Mouse (Mus musculus) testis, postnatal 10 days (tissue): ENCODE measurements around the gene Cds2.
"Not testable (repeated sequence)": the region's sequence is repeated elsewhere in the genome, so short reads cannot be mapped to it uniquely, and the experiment has no call there.

Experiments used
- DNase-seq: peaks from one replicate; pipeline ENCODE4 v3.0.0; 2021; ENCODE audit warnings: low spot score

Cds2 gene

DNA sequence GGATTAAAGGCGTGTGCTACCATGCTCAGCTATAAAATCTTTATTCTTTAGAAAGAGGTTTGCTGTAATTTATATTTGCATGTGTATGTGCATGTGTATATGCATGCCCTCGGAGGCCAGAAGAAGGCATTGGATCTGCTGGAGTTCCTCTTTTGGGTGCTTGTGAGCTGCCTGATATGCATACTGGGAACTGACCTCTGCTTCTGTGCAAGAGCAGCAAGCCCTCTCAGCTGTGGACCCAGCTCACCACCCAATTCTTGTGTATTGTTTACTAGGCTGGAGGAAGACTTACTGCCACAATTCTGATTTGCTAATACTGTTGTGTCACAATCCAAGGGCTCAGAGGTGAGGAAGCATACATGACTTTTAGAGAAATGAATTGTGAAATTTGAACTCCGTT lies 3.1 kb downstream of the Cds2 start:
- DNase-seq = no peak

GRCm38 (mm10) chr2:132269217-132269616 lies 6.3 kb downstream of the Cds2 start:
- DNase-seq = no peak

DNA sequence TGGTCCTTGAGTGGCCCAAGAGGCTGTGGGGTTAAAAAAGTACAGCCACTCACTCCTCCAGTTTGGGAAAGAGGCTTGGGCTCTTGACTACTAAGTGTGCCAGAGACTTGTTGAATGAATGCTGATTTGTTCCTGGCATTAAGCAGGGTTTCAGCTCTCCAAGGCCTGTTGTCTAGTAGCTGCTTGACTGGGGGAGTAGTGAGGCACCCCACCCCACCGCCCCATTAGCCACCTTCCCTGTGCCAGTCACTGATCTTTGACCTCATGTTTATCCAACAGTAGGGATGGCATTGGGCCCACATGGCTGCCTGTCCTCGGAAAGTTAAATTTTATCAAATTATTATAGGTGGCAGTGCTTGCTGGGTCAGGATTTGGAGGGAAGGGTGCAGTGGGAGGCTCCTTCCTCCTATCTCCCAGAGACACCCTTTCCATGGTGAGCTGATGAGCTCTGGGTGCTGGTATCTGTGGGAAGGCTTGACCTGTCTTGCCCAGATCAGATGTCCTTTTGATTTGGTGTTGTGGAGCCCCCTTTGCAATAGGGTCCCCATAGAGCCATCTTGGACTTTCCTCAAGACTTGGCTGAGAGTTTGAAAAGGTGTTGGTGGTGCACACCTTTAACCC lies 7.5 kb downstream of the Cds2 start:
- DNase-seq = no peak

GRCm38 (mm10) chr2:132272694-132273389 lies 9.9 kb downstream of the Cds2 start:
- no peak for DNase-seq

DNA sequence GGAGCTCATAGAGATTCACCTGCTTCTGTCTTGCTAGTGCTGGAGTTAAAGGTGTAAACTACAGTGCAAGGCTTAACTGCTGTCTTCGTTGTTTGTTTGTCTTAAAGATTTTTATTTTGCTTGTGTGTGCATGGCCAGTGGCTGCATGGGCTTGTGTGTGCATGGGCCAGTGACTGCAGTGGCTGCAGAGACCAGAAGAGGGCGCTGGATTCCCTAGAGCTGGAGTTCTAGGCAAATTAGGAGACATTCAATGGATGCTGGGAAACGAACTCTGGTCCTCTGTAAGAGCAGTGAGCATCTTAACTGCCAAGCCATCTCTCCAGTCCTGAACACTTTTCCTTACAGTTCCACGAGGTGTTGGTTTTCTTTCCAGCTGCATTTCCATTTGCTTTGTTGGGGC lies 12.6 kb downstream of the Cds2 start:
- no peak for DNase-seq

DNA sequence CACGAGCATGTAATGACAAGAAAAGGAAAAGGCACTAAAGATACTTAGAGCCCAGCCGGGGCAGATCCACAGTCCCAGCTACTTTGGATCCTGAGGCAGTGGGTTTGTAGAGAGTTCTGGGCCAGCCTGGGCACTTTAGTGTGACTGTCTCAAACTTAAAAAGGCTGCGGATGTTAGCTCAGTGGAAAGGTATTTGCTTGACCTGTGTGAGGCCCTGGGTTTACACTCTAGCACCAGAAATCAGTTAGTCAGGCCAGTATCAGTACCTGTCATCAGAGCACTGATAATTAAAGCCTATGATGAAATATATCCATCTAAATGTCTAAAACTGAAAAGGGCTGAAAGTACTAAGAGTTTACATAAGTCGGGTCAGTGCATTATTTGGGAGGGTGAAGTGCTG lies 13.3 kb downstream of the Cds2 start:
- DNase-seq = no peak

- no peak for DNase-seq
These were observed 15.4 kb downstream of the Cds2 start for GRCm38 (mm10) chr2:132278273-132278853.

- DNase-seq = no peak
These were observed 16.5 kb downstream of the Cds2 start for GRCm38 (mm10) chr2:132279336-132279882.

DNA sequence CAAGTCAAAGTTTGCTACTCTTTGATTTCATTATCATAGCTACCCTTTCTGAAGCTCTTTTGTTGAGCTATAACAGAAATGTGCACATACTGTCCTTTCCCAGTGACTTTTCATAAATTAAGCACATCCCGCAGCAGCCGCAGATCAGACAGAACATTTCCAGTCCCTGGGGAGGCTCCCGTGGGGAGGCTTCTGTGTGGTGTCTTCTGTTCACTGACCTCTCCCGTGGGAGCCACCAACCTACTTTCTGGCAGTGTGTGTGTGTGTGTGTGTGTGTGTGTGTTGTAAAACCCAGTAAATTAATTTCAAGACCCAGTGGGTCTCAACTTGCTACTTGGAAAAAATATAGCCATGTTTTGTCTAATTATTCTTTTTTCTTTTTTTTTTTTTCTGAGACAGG lies 17.0 kb downstream of the Cds2 start:
- DNase-seq = no peak

DNA sequence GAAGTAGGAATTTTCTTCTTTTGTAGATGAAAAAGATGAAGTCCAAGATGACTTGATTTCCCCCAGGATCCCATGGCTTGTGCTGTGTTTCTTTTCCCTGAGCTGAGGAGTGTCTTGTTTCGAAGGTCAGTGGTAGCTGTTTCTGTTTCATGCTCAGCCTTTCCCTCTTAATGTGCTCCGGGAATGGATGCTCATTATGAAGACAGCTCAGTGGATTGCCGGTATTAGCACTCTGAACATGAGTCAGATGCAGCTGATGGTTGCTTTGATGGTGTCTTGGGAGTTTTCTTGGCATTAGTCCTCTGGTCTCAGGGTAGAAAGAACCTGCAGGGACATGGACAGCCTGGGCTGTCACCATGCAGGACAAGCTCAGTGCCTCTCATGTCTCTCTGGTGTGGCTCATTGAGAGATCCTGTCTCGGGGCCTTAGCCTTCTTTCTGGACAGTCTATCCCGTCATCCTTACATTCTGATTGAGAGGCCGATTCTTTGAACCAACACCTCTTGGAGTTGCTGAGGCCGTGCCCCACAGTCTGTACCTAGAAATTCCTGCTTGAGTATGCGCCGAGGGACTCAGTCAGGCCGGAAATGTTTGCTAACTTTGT lies 17.7 kb downstream of the Cds2 start:
- no peak for DNase-seq

DNA sequence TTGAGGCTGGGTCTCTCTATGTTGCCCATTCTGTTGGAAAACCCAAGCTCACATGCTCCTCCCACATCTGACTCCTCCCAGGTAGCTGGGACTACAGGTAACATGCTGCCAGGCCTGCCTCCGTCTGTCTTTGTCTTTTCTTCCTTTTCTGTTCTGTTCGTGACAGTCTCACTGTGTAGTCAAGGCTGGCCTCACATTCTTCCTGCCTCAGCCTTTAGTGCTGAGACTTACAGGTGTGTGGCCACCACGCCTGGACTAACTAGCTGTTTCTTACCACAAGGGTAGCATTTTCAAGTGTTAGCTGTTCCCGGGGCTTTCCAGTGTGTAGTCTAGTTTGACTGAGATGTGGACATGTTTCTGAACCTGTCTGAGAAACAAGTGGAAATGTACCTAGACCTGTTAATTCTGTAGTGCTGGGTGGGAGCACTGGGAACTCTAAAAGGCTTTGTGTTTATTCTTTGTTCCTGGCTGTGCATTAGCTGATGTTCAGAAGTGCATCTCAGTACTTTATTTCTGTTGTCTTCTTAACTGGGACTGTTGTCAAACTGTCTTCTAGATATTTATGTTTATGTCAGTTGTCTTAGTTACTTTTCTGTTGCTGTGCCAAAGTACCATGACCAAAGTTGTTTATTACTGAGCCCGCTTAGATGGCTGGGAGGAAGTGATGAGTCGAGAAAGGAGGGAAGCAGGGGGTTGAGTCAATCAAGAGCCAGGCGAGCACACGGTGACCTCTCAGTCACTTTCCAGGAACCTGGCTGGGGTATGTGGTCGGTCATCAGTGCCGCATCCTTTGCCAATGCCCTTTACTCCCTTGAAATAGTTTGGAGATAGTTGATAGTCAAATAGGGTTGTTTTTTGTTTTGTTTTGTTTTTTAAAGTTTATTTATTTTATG lies 18.9 kb downstream of the Cds2 start:
- no peak for DNase-seq

DNA sequence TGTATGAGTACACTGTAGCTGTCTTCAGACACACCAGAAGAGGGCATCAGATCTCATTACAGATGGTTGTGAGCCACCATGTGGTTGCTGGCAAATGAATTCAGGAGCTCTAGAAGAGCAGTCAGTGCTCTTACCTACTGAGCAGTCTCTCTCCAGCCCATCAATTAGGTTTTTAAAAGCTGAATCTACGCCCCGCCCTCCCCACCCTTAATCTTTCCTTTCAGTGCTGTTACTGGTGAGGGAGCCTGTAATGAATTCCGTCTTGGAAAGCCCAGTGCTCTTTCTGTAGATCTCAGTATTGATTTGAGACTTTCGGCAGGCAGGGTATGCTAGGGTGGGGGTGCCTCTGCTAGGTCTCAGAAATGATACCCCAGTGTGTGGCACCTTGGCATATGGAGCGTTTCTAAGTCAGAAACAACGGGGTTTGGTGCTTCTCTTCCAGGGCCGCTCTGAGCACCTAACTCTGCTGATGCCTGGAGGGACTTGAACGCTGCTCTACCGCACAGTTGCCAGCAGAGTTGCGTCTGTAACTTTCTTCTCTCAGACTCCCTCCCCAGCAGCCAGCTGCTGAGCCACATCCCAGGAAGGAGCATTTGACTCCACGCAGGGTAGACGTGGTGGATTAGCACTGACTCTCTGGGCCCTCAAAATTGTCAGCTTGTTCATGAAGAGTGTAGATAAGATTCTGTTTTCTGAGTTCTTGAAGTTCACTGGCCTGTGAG lies 19.7 kb downstream of the Cds2 start:
- no peak for DNase-seq

- DNase-seq = no peak
These were observed 20.5 kb downstream of the Cds2 start for GRCm38 (mm10) chr2:132283236-132284070.

GRCm38 (mm10) chr2:132284492-132285139 lies 21.7 kb downstream of the Cds2 start:
- no peak for DNase-seq

DNA sequence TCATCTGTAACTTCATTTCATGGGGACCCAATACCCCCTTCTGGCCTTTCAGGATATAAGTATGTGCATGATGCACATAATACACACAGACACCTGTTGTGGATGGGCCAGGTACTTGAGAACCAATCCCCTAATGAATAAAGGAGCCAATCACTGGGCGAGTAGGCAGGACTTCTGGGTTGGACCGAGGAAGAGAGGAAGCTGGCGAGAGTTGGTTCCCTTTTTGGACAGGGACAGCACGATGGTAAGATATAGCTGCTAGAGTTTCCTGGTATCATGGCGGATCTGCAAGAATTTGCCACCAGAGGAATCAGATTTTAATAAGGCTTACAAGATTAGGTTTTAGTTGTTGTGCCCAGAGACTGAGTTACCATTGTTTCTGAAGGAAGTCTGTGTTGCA lies 22.8 kb downstream of the Cds2 start:
- not testable (repeated sequence) for DNase-seq

DNA sequence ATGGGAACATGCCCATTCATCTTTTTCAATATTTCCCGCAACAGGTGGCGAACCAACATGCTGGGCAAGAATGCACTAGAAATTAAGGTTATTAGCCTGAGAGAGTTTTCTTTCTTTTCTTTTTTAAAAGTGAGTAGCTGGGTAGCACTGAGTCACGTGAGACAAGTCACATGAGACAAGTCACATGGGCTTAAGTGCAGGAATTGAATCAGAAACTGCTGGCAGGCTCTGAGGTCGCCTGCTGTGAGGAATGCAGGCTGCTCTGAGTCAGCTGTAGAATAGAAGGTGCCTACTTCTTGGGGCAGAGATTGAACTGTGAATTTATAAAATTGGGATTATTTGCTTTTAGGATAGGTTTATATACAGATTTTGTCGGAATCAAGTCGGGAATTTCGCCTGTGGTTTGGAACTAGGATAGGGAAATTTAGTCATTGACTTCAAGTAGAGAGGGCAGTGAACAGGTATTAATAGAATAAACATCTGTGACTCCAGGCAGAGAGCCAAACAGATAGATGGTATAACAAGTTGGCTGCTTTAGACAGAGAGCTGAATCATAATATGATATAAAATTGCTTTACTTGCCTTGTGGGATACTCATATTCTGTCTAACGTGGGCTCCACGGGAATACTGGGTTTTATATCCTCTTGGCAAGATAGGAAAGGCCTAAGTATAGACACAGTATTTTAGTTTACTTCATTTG lies 23.6 kb downstream of the Cds2 start:
- no peak for DNase-seq

- DNase-seq = not testable (repeated sequence)
These were observed 26.3 kb downstream of the Cds2 start for GRCm38 (mm10) chr2:132289213-132289612.

DNA sequence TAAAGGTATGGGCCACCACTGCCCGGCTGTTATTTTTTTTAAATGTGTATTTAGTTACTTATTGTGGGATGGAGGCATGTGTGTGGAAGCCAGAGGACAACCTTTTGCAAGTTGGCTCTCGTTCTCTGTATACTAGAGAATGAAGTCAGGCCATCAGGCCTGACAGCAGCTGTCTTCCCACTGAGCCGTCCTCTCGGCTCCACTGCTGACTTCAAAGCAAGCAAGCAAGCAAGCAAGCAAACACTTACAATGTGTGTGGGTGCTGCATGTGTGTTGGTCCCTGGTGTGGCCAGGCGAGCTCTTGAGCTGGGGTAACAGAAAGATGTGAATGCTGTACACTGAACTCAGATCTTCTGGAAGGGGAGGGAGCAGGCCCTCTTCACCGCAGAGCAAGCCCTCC lies 27.9 kb downstream of the Cds2 start:
- no peak for DNase-seq

GRCm38 (mm10) chr2:132291265-132291664 lies 28.3 kb downstream of the Cds2 start:
- DNase-seq = no peak
